Mouse (Mus musculus): ENCODE results near the gene Fam83g.

Fam83g gene

GRCm38 (mm10) chr11:61719826-61720225, 35.9 kb downstream of the Fam83g start:
- DNase-seq = no peak

DNA sequence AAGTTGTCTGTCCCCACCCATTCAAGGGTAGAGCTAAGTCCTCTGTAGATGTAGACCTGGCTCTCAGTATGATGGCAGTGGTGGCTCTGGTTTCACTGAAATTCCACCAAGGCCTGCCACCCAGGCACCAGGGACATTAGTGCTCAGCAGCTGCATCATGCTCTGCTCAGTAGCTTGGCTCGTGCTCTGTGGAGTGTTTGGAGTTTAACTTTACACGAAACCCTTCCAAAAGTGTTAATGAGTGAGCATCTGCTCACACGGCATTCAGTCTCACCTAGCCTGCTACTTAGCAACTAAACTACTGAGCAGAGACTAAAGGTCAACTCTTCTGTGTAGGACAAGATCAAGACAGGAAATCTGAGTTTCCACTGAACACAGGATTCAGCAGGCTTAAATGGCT, 36.7 kb downstream of the Fam83g start, which contains the start of gene Slc5a10:
Gene Slc5a10 (minus strand): TSS at position 191 of the 400 bp plus-strand sequence.
- no peak for DNase-seq

- DNase-seq = no peak
These were observed 38.2 kb downstream of the Fam83g start for GRCm38 (mm10) chr11:61722077-61722476.

DNA sequence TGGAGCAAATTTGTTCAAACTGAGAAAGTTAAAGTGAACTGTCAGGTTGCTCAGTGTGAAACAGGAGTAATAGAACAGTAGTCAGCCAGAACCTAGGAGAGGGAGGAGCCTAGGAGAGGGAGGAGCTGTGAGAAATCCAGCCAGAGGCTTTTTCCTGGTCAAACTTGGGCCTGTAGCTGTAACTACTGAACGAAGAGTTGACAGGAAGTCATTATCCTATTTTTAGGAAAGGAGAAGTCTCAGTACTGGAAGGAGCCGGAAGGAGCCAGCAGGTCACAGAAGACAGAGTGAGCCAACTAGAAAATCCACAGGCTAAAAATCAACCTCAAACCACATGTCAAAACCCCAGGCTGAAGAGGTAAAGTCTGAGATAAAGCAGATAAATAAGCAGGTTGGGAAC, 44.1 kb downstream of the Fam83g start:
- no peak for DNase-seq

DNA sequence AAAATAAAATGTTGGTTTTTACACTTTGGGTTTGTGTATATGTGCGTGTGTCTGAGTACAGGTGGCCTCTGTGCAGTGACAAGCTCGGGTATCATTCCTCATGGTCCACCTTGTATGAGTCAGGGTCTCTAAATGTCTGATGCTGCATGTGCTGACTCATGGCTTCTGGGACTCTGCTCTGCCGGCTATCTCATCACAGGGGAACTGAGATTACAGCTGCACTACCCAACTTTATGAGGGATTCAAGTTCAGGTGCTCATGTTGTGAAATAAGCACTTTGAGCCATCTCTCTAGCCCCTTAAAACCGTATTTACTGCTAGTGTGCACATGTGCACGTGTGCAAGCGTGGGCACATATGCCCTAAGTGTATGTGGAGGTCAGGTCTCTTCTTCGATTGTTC, 48.8 kb downstream of the Fam83g start:
- DNase-seq = no peak

- DNase-seq = no peak
These were observed 53.4 kb downstream of the Fam83g start for GRCm38 (mm10) chr11:61737290-61737689.

GRCm38 (mm10) chr11:61740500-61740899, 56.6 kb downstream of the Fam83g start:
- DNase-seq = no peak

DNA sequence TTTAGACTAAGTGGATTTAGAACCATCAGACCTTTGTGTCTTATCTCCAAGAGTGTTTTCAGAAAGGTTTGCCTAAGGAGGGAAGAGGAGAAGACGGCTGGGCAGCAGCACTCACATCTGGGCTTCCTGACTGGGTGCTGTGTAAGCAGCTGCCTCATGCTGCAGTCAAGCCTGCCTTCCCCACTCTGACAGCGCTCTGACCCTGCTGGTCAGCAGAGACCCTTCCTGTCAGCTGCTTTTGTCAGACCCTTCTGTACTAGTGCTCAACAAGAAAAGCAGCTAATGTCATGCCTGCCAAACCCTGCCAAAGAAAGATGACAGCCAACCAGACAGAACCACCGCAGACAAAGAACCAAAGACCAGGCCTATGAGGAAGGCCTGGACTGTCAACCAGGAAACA, 59.9 kb downstream of the Fam83g start:
- no peak for DNase-seq

- DNase-seq = peak in 1 of 2 experiments; percentile 23
These were observed 60.6 kb downstream of the Fam83g start for GRCm38 (mm10) chr11:61744460-61744859.

GRCm38 (mm10) chr11:61745781-61746180, 61.9 kb downstream of the Fam83g start:
- DNase-seq = no peak

- peak; percentile 21 to 33 for DNase-seq
These were observed 63.3 kb downstream of the Fam83g start for GRCm38 (mm10) chr11:61747161-61747560.

GRCm38 (mm10) chr11:61751612-61752011, 67.7 kb downstream of the Fam83g start:
- DNase-seq = peak in 1 of 2 experiments; percentile 16

GRCm38 (mm10) chr11:61757151-61757550, 73.3 kb downstream of the Fam83g start:
- no peak for DNase-seq
